Mouse (Mus musculus) liver, embryonic 14.5 days (tissue): ENCODE results near the gene 1700024B05Rik.
"Not testable (repeated sequence)": the region's sequence is repeated elsewhere in the genome, so short reads cannot be mapped to it uniquely, and the experiment has no call there.

Experiments
- CTCF ChIP-seq: IDR thresholded peaks from 2 replicates; pipeline ENCODE4 v1.5.1; 2016; ENCODE audit warnings: antibody characterized with exemption, low read depth, control low read depth
- EP300 ChIP-seq: IDR thresholded peaks from 2 replicates; pipeline ENCODE4 v1.6.1; 2016; ENCODE audit warnings: antibody characterized with exemption, low read depth

GRCm38 (mm10) chr14:41943695-41944094, at the start of gene 1700024B05Rik:
- not testable (repeated sequence) for TF ChIP-seq CTCF, EP300
